Mouse (Mus musculus) mouse embryonic stem cell (cell line): ENCODE measurements at regions not wholly inside any gene's neighbourhood (a gene's known extent, or its start where the extent isn't known, plus 50 kb on each side); places are given as distances from the start of the nearest gene placed in this dataset.
"Not testable (repeated sequence)": the region's sequence is repeated elsewhere in the genome, so short reads cannot be mapped to it uniquely, and the experiment has no call there.

Experiments used
- in situ Hi-C, 2 experiments: fragments of 300-500 bp; cut with MboI; formaldehyde crosslinking; loops; 1 replicate in 1 of 2; 3 replicates in 1 of 2; pipeline ENCODE4 v1.14.3; 2019 to 2020; ENCODE audit warnings: low sequenced_read_pairs in 2 of 2, low pct_unique_long_range_greater_than_20kb in 1 of 2, mixed read lengths in 1 of 2; ENCODE audit not compliant: unreplicated experiment in 1 of 2

GRCm38 (mm10) chr2:129933578-129933977, 78.6 kb upstream of the Tgm3 start:
- in situ Hi-C loops, result no loop called here

GRCm38 (mm10) chr2:129942824-129943223, 69.3 kb upstream of the Tgm3 start:
- in situ Hi-C loops, result no loop called here

GRCm38 (mm10) chr2:129947847-129948553, 64.1 kb upstream of the Tgm3 start:
- in situ Hi-C loops, result no loop called here

- in situ Hi-C loops, result not testable (repeated sequence)
Measured at GRCm38 (mm10) chr2:129949786-129950185, 62.4 kb upstream of the Tgm3 start.

GRCm38 (mm10) chr2:129952486-129952885, 59.7 kb upstream of the Tgm3 start:
- in situ Hi-C loops, result no loop called here

- in situ Hi-C loops, result no loop called here
Measured at GRCm38 (mm10) chr2:129955260-129955691, 56.9 kb upstream of the Tgm3 start.

GRCm38 (mm10) chr2:129958120-129958519, 54.0 kb upstream of the Tgm3 start:
- in situ Hi-C loops, result no loop called here

GRCm38 (mm10) chr2:129960364-129960763, 51.8 kb upstream of the Tgm3 start:
- in situ Hi-C loops, result no loop called here

GRCm38 (mm10) chr2:129961522-129961921, 50.6 kb upstream of the Tgm3 start:
- in situ Hi-C loops, result no loop called here
